Mouse (Mus musculus) lung, postnatal 0 days (tissue): ENCODE measurements around the gene Irf6.

Experiments used
- CTCF ChIP-seq: IDR thresholded peaks from 2 replicates; pipeline ENCODE4 v1.5.1; 2016; ENCODE audit warnings: antibody characterized with exemption, mild to moderate bottlenecking
- EP300 ChIP-seq: IDR thresholded peaks from 2 replicates; pipeline ENCODE4 v1.6.1; 2016; ENCODE audit warnings: antibody characterized with exemption, mild to moderate bottlenecking, control low read depth

GRCm38 (mm10) chr1:193203821-193204220 lies 50.9 kb downstream of the Irf6 start:
- TF ChIP-seq EP300 (no peak), CTCF (no peak)
